Mouse (Mus musculus): ENCODE measurements around the gene Dmrt1.

The Dmrt1 gene

GRCm38 (mm10) chr19:25569778-25570177, 64.4 kb downstream of the Dmrt1 start:
- DNase-seq (ENCODE audit: low spot score): no peak

GRCm38 (mm10) chr19:25574431-25574830, 69.0 kb downstream of the Dmrt1 start:
- no peak for DNase-seq (ENCODE audit: low spot score)

GRCm38 (mm10) chr19:25574981-25575814, 69.8 kb downstream of the Dmrt1 start:
- DNase-seq (ENCODE audit: low spot score): no peak

GRCm38 (mm10) chr19:25578358-25578757, 72.9 kb downstream of the Dmrt1 start:
- DNase-seq (ENCODE audit: low spot score): no peak

GRCm38 (mm10) chr19:25579440-25579839, 74.0 kb downstream of the Dmrt1 start:
- no peak for DNase-seq (ENCODE audit: low spot score)

- DNase-seq (ENCODE audit: low spot score): no peak
Measured at GRCm38 (mm10) chr19:25597717-25598232, 92.4 kb downstream of the Dmrt1 start.

GRCm38 (mm10) chr19:25598626-25599025, 93.2 kb downstream of the Dmrt1 start:
- no peak for DNase-seq (ENCODE audit: low spot score)

- no peak for DNase-seq (ENCODE audit: low spot score)
Measured at GRCm38 (mm10) chr19:25601966-25602365, 96.5 kb downstream of the Dmrt1 start.

GRCm38 (mm10) chr19:25607461-25608205, 102.2 kb downstream of the Dmrt1 start:
- DNase-seq (ENCODE audit: low spot score): no peak

- DNase-seq (ENCODE audit: low spot score): no peak
Measured at GRCm38 (mm10) chr19:25608206-25608580, 102.8 kb downstream of the Dmrt1 start.

GRCm38 (mm10) chr19:25608961-25609850, 103.8 kb downstream of the Dmrt1 start:
- no peak for DNase-seq (ENCODE audit: low spot score)

- DNase-seq (ENCODE audit: low spot score): no peak
Measured at GRCm38 (mm10) chr19:25610015-25610410, 104.6 kb downstream of the Dmrt1 start, which contains the start of gene Dmrt3. Dmrt3 (plus strand) TSS chr19:25610301.

- DNase-seq (ENCODE audit: low spot score): no peak
Measured at GRCm38 (mm10) chr19:25610411-25611111, 105.1 kb downstream of the Dmrt1 start.

GRCm38 (mm10) chr19:25611116-25611515, 105.7 kb downstream of the Dmrt1 start:
- DNase-seq (ENCODE audit: low spot score): no peak

- DNase-seq (ENCODE audit: low spot score): no peak
Measured at GRCm38 (mm10) chr19:25611876-25612805, 106.7 kb downstream of the Dmrt1 start.

- no peak for DNase-seq (ENCODE audit: low spot score)
Measured at GRCm38 (mm10) chr19:25612806-25613295, 107.4 kb downstream of the Dmrt1 start.

GRCm38 (mm10) chr19:25613476-25614300, 108.3 kb downstream of the Dmrt1 start:
- DNase-seq (ENCODE audit: low spot score): no peak

GRCm38 (mm10) chr19:25615889-25616288, 110.5 kb downstream of the Dmrt1 start:
- DNase-seq (ENCODE audit: low spot score): no peak
